8 mouse cellular contexts compared by ENCODE assay signal in the genomic region with DNA sequence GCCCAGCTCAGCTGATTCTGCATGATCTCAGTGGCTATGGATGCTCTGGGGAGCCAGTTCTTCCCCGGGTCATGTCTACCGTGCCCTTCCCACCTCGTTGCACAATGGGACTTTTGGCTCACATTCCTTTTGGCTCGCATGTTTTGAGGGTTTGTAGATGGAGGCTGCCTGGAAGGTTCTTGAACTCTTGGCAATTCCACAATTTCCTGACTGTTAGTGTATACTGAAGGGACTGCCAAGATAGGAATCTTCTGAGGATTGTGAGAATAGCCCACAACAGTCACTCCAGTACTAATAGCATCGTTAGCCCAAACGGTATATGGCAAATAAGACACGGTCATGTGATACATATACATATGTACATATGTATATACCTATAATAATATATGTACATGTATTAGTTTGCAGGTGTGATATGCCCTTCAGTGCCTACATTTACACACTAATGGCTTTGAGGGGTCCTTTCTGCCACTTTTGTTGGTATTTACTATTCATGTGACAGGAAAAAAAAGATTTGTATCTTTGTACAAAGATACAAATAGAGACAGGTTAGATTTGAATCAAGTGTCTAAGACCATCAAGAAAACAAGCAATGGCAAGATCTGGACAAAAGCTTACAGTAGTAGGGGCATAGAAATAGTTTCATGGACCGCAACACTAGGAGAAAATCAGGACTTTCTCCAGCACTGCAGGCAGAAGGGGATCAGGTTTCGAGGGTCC. TPM values are rescaled to one million over a fixed set of nuclear protein-coding genes. Genes with fewer than 3 reads are reported as not detected.
DNase-seq lines count a peak whose midpoint lies in the region; ATAC-seq and TF ChIP-seq lines count a peak whose summit lies in the region.

No protein-coding gene starts in this region.

- 0 out of 2 replicates have a peak overlapping the region, but pooled peaks have one; percentile 4 for H3K9ac ChIP-seq in heart, embryonic 11.5 days (ENCODE audit: low read depth, low read length)
- peak overlapping the region; percentile 58 for H3K9ac ChIP-seq in kidney, embryonic 16.5 days (replicated peaks; ENCODE audit: low read length)

- ATAC-seq in heart, embryonic 11.5 days (replicated peaks; ENCODE audit: insufficient number of reproducible peaks, low FRiP score, low TSS enrichment) = 0 out of 2 replicates have a peak, but pooled peaks have one; percentile 18
- ATAC-seq in kidney, embryonic 16.5 days (ENCODE audit: low FRiP score, low TSS enrichment) = peak; percentile 62

- TF ChIP-seq CTCF in thymus, adult 2 months (IDR thresholded peaks at IDR 0.05; ENCODE audit: borderline replicate concordance, control insufficient read depth, extremely low read depth, insufficient read depth, low read length, poor library complexity) = no peak
- TF ChIP-seq CTCF in cortical plate, adult 2 months (IDR thresholded peaks at IDR 0.05; ENCODE audit: extremely low read depth, insufficient read depth, low read length) = no peak

- no peaks in the 10 kb centered on the region for H3K9me3 ChIP-seq in heart, embryonic 11.5 days (replicated peaks; ENCODE audit: control insufficient read depth, low read length)
- no peaks in the 10 kb centered on the region; the same call in 1 of the 2 replicates for H3K9me3 ChIP-seq in kidney, embryonic 16.5 days (ENCODE audit: low read length)
- H3K9me3 ChIP-seq in megakaryocyte, embryonic 14.5 days = peaks cover 6% of the 10 kb centered on the region

- no peaks in the 10 kb centered on the region for H3K27me3 ChIP-seq in thymus, adult 2 months (ENCODE audit: control insufficient read depth, insufficient read depth, low read length)
- H3K27me3 ChIP-seq in heart, embryonic 11.5 days (ENCODE audit: control insufficient read depth, insufficient read depth, low read length) = no peaks in the 10 kb centered on the region
- no peaks in the 10 kb centered on the region for H3K27me3 ChIP-seq in kidney, embryonic 16.5 days (ENCODE audit: insufficient read depth, low read length)
- H3K27me3 ChIP-seq in megakaryocyte, embryonic 14.5 days (replicated peaks) = no peaks in the 10 kb centered on the region

- H3K4me2 ChIP-seq in heart, embryonic 11.5 days = peak overlapping the region; percentile 57
- H3K4me2 ChIP-seq in kidney, embryonic 16.5 days (replicated peaks; ENCODE audit: low read depth, low read length) = peak overlapping the region; percentile 47

- 44% methylated on average over 9 of the region's 9 CpGs for WGBS in thymus, adult 2 months
- WGBS in heart, embryonic 11.5 days (ENCODE audit: insufficient replicate concordance) = 45% methylated on average over 9 of the region's 9 CpGs
- whole genome bisulfite sequencing in kidney, embryonic 16.5 days = 38% methylated on average over 9 of the region's 9 CpGs

- H3K27ac ChIP-seq in thymus, adult 2 months (ENCODE audit: control insufficient read depth, insufficient read depth, low read length) = no peak overlapping the region
- no peak overlapping the region for H3K27ac ChIP-seq in cortical plate, adult 2 months (ENCODE audit: insufficient read depth, low read length)
- H3K27ac ChIP-seq in heart, embryonic 11.5 days (ENCODE audit: low read depth, low read length) = no peak overlapping the region
- H3K27ac ChIP-seq in kidney, embryonic 16.5 days (ENCODE audit: low read length) = no peak overlapping the region

- no peaks in the 10 kb centered on the region for H3K36me3 ChIP-seq in thymus, adult 2 months (ENCODE audit: control insufficient read depth, insufficient read depth, low read length)
- H3K36me3 ChIP-seq in heart, embryonic 11.5 days (ENCODE audit: control insufficient read depth, insufficient read depth, low read length) = no peaks in the 10 kb centered on the region
- H3K36me3 ChIP-seq in kidney, embryonic 16.5 days (ENCODE audit: insufficient read depth, low read length) = no peaks in the 10 kb centered on the region
- no peaks in the 10 kb centered on the region for H3K36me3 ChIP-seq in megakaryocyte, embryonic 14.5 days (replicated peaks; ENCODE audit: low read length)

- H3K4me1 ChIP-seq in thymus, adult 2 months (replicated peaks; ENCODE audit: control insufficient read depth, insufficient read depth, low read length) = no peaks in the 10 kb centered on the region
- peaks cover 3% of the 10 kb centered on the region for H3K4me1 ChIP-seq in cortical plate, adult 2 months (ENCODE audit: control insufficient read depth, insufficient read depth, low read length)
- H3K4me1 ChIP-seq in heart, embryonic 11.5 days (ENCODE audit: control insufficient read depth, insufficient read depth, low read length) = no peaks in the 10 kb centered on the region
- no peaks in the 10 kb centered on the region for H3K4me1 ChIP-seq in kidney, embryonic 16.5 days (ENCODE audit: insufficient read depth, low read length)
- peaks cover 16% of the 10 kb centered on the region for H3K4me1 ChIP-seq in megakaryocyte, embryonic 14.5 days

- DNase-seq in thymus, adult 2 months = no peak
- no peak for DNase-seq in thymus, postnatal 36 days
- no peak for DNase-seq in ovary, postnatal 36 days (ENCODE audit: low spot score)
- DNase-seq in right cerebral cortex, postnatal 25 days = no peak

- peak overlapping the region; percentile 38 for H3K4me3 ChIP-seq in thymus, adult 2 months (ENCODE audit: control insufficient read depth, insufficient read depth, low read length)
- H3K4me3 ChIP-seq in cortical plate, adult 2 months (ENCODE audit: insufficient read depth, low read length) = peak overlapping the region; percentile 84
- peak overlapping the region; percentile 39 for H3K4me3 ChIP-seq in heart, embryonic 11.5 days (ENCODE audit: low read depth, low read length)
- peak overlapping the region; percentile 57 for H3K4me3 ChIP-seq in kidney, embryonic 16.5 days (ENCODE audit: low read length)
- peak overlapping the region; percentile 90 for H3K4me3 ChIP-seq in megakaryocyte, embryonic 14.5 days (replicated peaks)

- TF ChIP-seq POLR2A in thymus, adult 2 months (IDR thresholded peaks at IDR 0.05; ENCODE audit: control insufficient read depth, extremely low read depth, insufficient read depth, low read length, poor library complexity) = no peak
- TF ChIP-seq POLR2A in cortical plate, adult 2 months (IDR thresholded peaks at IDR 0.05; ENCODE audit: extremely low read depth, insufficient read depth, low read length) = no peak

RNA-seq across cellular contexts. Expression of a gene that starts 7.3 kb away (rescaled TPM):
- polyA plus RNA-seq in thymus, adult 2 months (2012; rRNA removed) = 7.0 and 7.7 TPM in 2 replicates
- 47.2 and 49.9 TPM in 2 replicates for polyA plus RNA-seq in cortical plate, adult 2 months (2012; rRNA removed)
- 10.1 and 11.4 TPM in 2 replicates for polyA plus RNA-seq in heart, embryonic 11.5 days (2014; fragmentation: Nextera tagmentation; extraction: Ambion mirVana)
- 16.9 and 17.5 TPM in 2 replicates for polyA plus RNA-seq in kidney, embryonic 16.5 days (2015; fragmentation: Nextera tagmentation; extraction: Ambion mirVana)
- 2.1 and 8.1 TPM in 2 replicates for polyA plus RNA-seq in megakaryocyte, embryonic 14.5 days (2012; ENCODE audit: insufficient read depth, low replicate concordance)

RNA-seq across cellular contexts. Expression of a gene that starts 32.2 kb away (rescaled TPM):
- 3.6 and 4.9 TPM in 2 replicates for polyA plus RNA-seq in thymus, adult 2 months (2012; rRNA removed)
- polyA plus RNA-seq in cortical plate, adult 2 months (2012; rRNA removed) = 5.6 and 6.7 TPM in 2 replicates
- polyA plus RNA-seq in heart, embryonic 11.5 days (2014; fragmentation: Nextera tagmentation; extraction: Ambion mirVana) = 23.2 and 29.9 TPM in 2 replicates
- 5.7 and 6.0 TPM in 2 replicates for polyA plus RNA-seq in kidney, embryonic 16.5 days (2015; fragmentation: Nextera tagmentation; extraction: Ambion mirVana)
- polyA plus RNA-seq in megakaryocyte, embryonic 14.5 days (2012; ENCODE audit: insufficient read depth, low replicate concordance) = not detected in 2 replicates

Comparison
In these comparisons a context has a peak if more than half of its experiments do, and no peak if none do; other contexts are left out.
1. H3K4me3 ChIP-seq: peak in every context shown above with its lines; median percentile 90 in megakaryocyte, embryonic 14.5 days; 84 in cortical plate, adult 2 months; 57 in kidney, embryonic 16.5 days; 39 in heart, embryonic 11.5 days; 38 in thymus, adult 2 months.